Mouse (Mus musculus) brown adipose tissue, adult 24 weeks (tissue): ENCODE results near the gene Ampd1. TPM values are rescaled to one million over a fixed set of nuclear protein-coding genes. Genes with fewer than 3 reads are reported as not detected.
A peak's percentile ranks its signal among the peaks of the same experiment; 100 is the strongest.

Experiments used
- H3K27ac ChIP-seq: fragments of 200-500 bp; replicated peaks from 2 replicates; pipeline ENCODE4 v1.5.1; 2012; ENCODE audit warnings: low read depth, mild to moderate bottlenecking, low read length
- H3K4me1 ChIP-seq: fragments of 200-500 bp; 2 replicates; pipeline ENCODE4 v1.6.1; 2012; ENCODE audit warnings: low read length, mixed read lengths; ENCODE audit not compliant: control insufficient read depth, insufficient read depth, insufficient read length
- H3K4me3 ChIP-seq: fragments of 200-500 bp; 2 replicates; pipeline ENCODE4 v1.5.1; 2012; ENCODE audit warnings: low read depth, mild to moderate bottlenecking, low read length, moderate library complexity; ENCODE audit not compliant: insufficient read depth
- polyA plus RNA-seq: library from polyadenylated mRNA; stranded (reverse); fragments of >200 nt; gene quantifications from 2 replicates; pipeline ENCODE4 v1.2.4, GENCODE M21; 2012; ENCODE audit not compliant: missing spikeins, insufficient read depth, insufficient read length

Gene Ampd1
- polyA plus RNA-seq, 1 experiment: 6.9 TPM

DNA sequence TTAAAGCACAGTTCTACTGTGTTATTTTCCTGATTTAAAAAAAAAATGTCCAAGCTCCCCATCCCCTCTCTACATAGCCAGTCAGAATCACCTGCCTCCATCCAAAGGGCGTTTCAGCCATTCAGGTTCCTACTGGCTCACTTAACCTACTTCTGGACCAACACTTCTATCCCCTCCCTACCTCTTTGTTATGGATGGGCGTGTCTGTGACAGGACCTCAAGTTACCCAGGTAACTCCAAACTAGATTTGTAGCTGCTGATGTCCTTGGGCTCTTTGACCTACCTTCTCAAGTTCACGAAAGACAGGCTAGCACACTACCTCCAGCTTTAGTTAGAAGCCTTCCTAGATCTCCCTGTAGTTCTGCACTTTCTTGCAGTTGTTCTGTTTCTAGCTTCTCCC, 12.2 kb downstream of the Ampd1 start:
- no peak overlapping the region for H3K27ac ChIP-seq
- no peaks in the 10 kb centered on the region for H3K4me1 ChIP-seq
- H3K4me3 ChIP-seq: no peak overlapping the region

DNA sequence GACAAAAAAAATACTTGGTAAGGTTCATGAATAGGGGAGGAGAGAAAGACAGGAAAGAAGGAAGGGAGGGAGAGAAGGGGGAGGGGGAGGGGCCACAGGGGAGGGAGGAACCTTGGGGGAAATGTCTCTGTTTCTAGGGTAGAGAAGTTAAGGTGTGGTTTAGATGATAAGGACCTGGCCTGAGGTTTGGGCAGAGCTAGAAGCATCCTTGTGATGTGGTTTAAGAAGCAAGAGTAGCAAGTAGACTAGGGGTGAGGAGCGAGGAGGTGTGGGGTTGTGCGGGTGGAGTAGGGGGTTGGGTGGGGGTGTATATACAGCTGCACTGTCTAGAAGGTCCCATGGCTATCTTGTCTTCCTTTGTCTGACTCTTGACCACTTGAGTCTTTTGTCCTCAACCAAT, 17.9 kb downstream of the Ampd1 start:
- no peak overlapping the region for H3K27ac ChIP-seq
- no peaks in the 10 kb centered on the region for H3K4me1 ChIP-seq
- H3K4me3 ChIP-seq: no peak overlapping the region

DNA sequence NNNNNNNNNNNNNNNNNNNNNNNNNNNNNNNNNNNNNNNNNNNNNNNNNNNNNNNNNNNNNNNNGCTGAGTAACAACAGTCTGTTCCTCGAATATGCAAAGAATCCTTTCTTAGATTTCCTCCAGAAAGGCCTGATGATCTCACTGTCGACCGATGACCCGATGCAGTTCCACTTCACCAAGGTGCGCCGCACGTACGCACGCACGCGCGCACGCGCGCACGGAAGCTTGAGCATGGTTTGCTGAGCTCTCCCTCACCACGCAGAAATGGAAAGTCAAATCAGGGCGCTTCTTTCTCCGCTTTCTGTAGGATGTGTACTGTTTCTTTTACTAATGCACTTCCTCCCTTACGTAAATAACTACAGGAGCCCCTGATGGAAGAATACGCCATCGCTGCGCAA, 24.8 kb downstream of the Ampd1 start:
- Histone ChIP-seq H3K4me1 (0 out of 2 replicates have a peak, but pooled peaks cover 2% of the 10 kb centered on the region), H3K4me3 (no peak overlapping the region), H3K27ac (no peak overlapping the region)

DNA sequence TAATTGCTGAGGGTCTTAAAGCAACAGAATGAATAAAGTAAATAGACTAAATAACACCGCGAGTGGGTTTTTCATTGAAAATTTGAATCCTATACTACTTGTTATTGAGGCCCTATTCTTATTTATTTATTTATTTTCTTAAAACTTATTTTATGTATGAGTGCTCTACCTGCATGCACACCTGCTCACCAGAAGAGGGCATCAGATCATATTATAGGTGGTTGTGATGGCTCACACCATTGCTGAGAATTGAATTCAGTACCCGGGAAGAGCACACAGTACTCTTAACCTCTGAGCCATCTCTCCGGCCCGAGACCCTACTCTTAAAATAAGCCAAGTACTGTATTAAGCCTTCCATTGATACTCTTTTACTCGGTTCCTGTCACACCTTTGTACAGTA, 25.9 kb downstream of the Ampd1 start:
- no peak overlapping the region for H3K4me3 ChIP-seq
- no peak overlapping the region for H3K27ac ChIP-seq
- 0 out of 2 replicates have a peak, but pooled peaks cover 2% of the 10 kb centered on the region for H3K4me1 ChIP-seq

DNA sequence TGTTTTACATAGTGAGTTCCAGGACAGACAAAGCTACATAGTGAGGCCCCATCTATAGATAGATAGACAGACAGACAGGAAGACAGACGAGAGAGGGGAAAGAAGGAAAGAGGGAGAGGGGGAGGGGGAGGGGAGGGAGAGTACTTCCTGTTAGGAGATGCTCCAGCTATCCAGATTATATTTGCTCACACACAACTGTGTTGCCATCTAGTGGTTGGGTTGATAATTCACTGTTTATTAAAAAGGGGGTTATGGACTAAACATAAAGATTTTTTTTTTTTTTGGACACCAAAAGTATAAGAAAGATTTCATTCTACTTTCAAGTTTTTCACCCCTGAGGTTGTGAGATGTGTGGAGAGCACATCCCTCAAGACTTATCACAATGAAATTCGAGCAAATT, 26.9 kb downstream of the Ampd1 start:
- Histone ChIP-seq H3K4me1 (0 out of 2 replicates have a peak, but pooled peaks cover 2% of the 10 kb centered on the region), H3K27ac (no peak overlapping the region), H3K4me3 (no peak overlapping the region)

DNA sequence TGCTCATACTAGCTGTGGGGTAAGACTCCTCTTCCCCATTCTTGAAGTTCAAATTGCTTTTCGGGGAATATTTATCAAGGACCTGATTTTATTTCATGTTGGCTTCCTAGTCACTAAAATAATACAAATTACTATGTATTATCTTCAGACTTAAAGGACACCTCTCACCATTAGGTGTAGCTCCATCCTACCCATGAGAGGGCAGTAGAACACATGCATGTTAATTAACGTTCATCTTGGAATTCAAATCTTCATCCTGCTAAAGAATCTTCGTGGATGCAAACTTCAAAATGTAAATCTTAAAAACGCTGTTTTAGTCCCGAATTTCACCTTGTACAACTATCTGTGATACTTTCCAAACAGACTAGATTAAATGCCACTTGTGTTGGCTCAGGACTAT, 27.4 kb downstream of the Ampd1 start:
- 0 out of 2 replicates have a peak, but pooled peaks cover 2% of the 10 kb centered on the region for H3K4me1 ChIP-seq
- H3K27ac ChIP-seq: no peak overlapping the region

DNA sequence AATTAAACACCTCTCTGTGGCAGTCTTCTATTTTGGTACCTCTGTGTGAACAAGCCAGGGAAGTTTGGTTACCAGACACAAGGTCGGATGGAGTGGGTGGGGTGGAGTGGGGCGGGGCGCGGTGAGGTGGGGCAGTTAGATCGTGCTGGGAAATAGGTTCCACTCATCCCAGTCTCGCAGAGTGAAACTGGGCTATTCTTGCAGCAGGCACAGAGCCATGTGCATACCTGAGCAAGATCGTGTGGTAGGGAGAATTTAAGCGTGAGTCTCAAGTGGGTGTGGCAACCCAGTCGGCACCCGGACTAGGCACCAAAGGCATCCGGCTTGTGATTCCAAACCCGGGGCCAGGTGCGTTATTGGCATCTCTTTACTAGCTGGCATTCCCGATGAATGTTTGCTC, 28.1 kb downstream of the Ampd1 start:
- Histone ChIP-seq H3K4me1 (0 out of 2 replicates have a peak, but pooled peaks cover 2% of the 10 kb centered on the region), H3K4me3 (peak overlapping the region; percentile 64), H3K27ac (no peak overlapping the region)

More for the DNA sequence above, 27.4 kb downstream of the Ampd1 start:
- H3K4me3 ChIP-seq: no peak overlapping the region

DNA sequence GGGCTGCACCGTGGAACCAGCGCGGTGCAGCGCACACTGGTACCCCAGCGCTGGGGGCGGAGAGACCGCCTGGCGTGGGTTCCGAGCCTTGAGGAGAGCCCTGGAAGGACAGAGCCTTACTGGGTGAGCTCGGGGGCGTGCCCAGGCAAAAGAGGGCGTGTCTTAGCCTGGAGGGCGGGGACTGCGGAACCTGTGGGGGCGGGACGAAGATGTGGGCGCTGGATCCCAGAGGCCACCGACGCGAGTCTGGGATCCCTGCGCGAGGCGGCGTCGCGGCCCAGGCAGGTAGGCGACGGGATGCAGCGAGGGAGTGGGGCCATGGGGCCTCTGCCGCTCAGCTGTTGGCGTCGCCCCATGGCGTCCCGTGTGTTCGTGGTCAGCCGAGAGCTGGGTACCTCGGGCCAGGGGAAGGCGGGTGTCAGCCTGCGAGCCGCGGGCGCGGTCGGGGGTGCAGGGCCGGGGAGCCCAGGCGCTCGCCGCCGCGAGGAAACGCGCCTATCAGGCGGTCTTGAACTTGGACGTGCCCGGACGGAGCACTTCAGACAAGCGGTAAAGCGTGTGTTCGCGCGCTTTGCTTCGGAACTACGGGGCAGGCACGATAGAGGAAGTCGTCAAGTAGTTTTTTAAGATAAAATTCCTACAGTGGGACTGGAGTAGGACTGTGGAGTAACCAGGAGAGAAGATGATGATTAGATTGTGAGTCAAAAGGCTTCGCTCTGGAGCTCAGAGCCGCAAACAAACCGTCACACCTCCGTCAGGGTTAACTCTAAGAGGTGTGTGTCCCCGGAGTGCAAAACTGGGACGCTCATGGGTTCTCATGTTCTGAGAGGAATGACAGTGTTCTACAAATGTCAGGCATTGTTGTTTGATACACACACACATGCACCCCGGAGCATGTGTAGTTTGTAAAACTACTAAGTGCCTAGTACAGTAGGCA, 28.9 kb downstream of the Ampd1 start, which contains the start of gene Dennd2c:
TSS of gene Dennd2c (plus strand) at position 151 of the 937 bp plus-strand sequence.
- H3K4me3 ChIP-seq: peak within 1 kb of the TSS; percentile 64
- 0 out of 2 replicates have a peak, but pooled peaks cover 2% of the 10 kb centered on the region for H3K4me1 ChIP-seq
- H3K27ac ChIP-seq: peak within 1 kb of the TSS; percentile 4; the same call in 1 of the 2 replicates

DNA sequence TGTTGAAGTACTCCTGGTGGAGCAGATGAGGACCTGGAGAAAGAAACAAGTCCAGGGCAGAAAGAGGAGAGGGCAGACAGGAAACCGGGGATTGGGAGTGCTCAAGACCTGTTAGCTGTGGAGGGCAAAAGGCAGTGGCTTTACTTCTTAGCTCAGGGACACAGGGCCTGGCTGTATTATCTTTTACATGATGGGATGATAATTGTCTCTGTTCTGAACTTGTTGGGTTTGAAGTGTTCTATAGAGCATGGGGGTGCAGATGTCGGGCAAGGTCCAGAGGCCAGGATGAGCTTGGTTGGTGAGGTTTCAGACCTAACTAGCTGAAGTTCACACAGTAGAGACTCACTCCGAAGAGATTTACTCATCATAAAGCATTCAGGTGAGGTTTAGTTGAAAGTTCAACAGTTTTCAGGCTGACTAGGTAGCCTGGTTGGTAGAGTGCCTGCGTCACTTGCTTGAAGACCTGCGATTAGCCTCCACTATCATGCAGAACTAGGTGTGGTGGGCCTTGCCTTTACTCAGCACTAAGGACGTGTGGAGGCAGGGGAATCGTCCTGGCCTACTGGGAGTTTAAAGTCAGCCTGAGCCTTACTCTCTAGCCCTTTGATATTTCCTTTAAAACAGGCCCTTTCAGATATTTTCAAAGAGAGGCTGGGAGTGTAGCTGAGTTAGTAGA, 33.9 kb downstream of the Ampd1 start:
- Histone ChIP-seq H3K4me3 (no peak overlapping the region), H3K27ac (no peak overlapping the region), H3K4me1 (no peaks in the 10 kb centered on the region)

DNA sequence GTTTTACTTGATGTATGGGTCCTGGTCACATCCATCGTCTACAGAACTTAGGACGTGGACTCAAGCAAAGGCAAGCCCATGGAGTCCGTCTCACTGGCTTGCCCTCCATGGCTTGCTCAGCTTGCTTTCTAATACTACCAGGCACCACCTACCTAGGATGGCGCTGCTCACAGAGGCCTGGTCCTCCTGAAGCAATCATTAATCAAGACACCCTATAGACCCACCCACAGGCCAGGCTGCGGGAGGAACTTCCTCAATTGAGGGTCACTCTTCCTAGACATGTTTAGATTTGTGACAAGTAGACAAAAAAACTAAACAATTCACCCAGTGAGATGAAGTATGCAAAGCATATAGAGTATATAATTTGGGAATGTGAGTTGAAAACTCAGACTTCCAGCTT, 38.4 kb downstream of the Ampd1 start:
- Histone ChIP-seq H3K4me1 (no peaks in the 10 kb centered on the region), H3K4me3 (no peak overlapping the region), H3K27ac (no peak overlapping the region)

DNA sequence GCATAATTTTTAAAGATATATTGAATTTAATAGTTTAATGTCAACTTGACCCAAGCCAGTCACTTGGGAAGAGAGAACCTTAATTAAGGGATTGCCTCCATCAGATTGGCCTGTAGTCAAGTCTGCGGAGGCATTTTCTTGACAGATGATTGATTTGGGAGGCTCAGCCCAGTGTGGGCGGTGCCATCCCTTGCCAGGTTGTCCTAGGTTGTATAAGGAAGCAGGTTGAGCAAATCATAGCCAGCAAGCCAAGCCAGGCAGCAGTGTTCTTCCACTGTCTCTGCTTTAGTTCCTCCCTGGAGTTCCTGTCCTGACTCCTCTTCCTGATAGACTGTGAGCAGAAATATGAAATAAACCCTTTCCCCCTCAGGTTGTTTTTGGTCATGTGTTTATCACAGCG, 49.8 kb downstream of the Ampd1 start:
- no peak overlapping the region for H3K27ac ChIP-seq
- no peak overlapping the region for H3K4me3 ChIP-seq
- H3K4me1 ChIP-seq: peaks cover 4% of the 10 kb centered on the region; the same call in 1 of the 2 replicates

DNA sequence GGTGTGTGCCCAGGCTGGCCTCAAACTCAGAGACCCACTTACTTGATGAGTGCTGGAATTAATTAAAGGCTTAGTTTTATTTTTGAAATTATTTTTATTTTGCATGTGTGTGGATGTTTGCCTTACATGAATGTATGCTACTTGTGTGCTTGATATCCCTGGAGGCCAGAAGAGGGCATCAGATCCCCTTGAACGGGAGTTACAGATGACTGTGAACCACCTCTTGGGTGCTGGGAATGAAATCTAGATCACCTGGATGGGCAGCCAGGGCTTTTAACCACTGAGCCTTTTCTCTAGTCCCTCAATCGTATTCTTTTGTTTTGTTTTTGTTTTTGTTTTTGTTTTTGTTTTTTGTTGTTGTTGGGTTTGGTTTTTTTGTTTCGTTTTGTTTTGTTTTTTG, 52.3 kb downstream of the Ampd1 start:
- Histone ChIP-seq H3K27ac (no peak overlapping the region), H3K4me3 (no peak overlapping the region), H3K4me1 (peaks cover 4% of the 10 kb centered on the region)

DNA sequence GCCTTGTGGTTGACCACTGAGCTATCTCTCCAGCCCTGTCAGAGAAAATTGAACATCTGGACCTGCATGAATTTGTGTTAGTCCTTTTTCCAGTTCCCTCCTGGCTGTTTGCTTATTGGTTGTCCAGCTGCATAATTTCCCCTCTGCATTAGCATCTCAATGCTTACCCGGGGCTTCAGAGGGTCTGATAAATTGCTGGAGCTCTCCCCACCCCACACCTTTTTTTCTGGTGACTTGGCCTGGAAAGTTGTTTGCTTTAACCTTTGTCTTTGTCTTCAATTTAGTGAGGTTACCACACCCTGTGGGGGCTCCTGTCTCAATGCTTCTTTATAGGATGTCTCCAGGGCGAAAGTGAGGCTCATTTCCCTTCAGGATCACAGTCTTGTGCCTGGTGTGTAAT, 53.4 kb downstream of the Ampd1 start:
- H3K4me3 ChIP-seq: no peak overlapping the region
- H3K27ac ChIP-seq: no peak overlapping the region
- peaks cover 8% of the 10 kb centered on the region for H3K4me1 ChIP-seq

DNA sequence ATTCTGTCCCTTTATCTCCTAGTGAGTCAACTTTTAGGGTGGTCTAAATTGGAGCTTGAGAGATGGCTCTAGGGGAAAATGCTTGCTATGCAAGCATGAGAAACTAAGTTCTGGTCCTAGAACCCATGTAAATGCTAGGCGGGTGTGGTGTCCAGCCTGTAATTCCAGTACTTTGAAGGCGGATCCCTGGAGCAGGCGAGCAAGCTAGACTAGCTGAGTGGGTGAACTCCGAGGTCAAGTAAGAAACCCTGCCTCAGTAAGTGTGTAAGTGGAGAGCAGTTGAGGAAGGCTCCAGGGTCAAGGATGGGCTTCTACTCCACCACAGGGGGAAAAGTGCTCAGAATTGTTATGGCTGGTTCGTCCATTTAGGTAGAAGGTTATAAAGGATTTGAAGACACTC, 53.9 kb downstream of the Ampd1 start:
- no peak overlapping the region for H3K4me3 ChIP-seq
- H3K27ac ChIP-seq: no peak overlapping the region
- H3K4me1 ChIP-seq: peaks cover 8% of the 10 kb centered on the region

DNA sequence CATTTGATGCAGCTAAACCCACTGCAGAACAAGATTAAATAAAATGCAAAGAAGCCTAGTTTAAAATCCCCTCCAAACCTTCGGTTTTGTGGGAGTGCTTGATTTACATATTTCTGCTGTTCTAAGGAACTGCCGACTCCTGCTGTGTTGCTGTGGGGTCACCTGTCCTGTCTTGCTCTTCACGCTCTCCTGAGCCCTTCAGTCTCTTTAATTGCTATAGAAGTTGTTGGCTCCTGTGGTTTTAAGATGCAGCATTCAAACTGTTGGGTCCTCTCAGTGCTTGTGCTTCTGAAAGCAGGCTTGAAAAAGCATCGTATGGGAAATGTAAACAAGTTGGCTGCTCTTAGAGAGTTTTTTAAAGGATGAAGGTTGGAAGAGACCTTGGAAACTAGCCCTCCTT, 54.4 kb downstream of the Ampd1 start:
- H3K27ac ChIP-seq: no peak overlapping the region
- H3K4me3 ChIP-seq: no peak overlapping the region
- peaks cover 8% of the 10 kb centered on the region for H3K4me1 ChIP-seq
